Mouse (Mus musculus) E14TG2a.4 (cell line): ENCODE results near the gene Trim60.

ENCODE experiments used
- H3K27me3 ChIP-seq: 2 replicates; pipeline ENCODE4 v1.6.1; 2014; ENCODE audit warnings: low read length, control low read depth; ENCODE audit not compliant: insufficient read depth
- H3K36me3 ChIP-seq: 2 replicates; pipeline ENCODE4 v1.6.1; 2014; ENCODE audit warnings: low read length, control low read depth; ENCODE audit not compliant: insufficient read depth
- H3K4me1 ChIP-seq: replicated peaks from 2 replicates; pipeline ENCODE4 v1.6.1; 2014; ENCODE audit warnings: low read depth, low read length, control low read depth
- H3K4me3 ChIP-seq: replicated peaks from 2 replicates; pipeline ENCODE4 v1.5.1; 2014; ENCODE audit warnings: mild to moderate bottlenecking, low read length
- H3K9me3 ChIP-seq: 2 replicates; pipeline ENCODE4 v1.6.1; 2014; ENCODE audit warnings: low read length, control low read depth
- CTCF ChIP-seq: conservative IDR thresholded peaks from 2 replicates; pipeline ENCODE4 v1.5.1; 2014; ENCODE audit warnings: low read length
- NANOG ChIP-seq: IDR thresholded peaks from 2 replicates; pipeline ENCODE4 v1.6.1; 2014; ENCODE audit warnings: borderline replicate concordance, low read length, mixed read lengths
- POU5F1 ChIP-seq: IDR thresholded peaks from 2 replicates; pipeline ENCODE4 v1.6.1; 2014; ENCODE audit warnings: low read length, borderline replicate concordance

Gene Trim60

DNA sequence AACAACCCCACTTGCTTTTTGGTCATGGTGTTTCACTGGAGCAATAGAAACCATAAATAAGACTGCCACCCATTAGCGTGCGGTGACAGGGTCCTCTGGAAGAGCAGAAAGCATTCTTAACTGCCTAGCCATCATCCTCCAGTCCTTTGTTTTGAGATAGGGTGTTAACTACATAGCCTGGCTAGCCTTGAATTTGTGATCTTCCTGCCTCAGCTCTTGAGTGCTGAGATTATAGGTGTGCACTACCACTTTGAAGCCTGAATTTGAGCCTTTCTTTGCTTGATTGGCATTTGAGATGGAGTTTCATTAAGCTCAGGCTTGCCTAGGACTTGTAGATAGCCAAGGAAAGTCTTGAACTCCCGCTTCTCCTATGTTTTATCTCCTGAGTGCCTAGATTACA is 35.2 kb upstream of the Trim60 start:
- no peaks in the 10 kb centered on the region for H3K27me3 ChIP-seq
- TF ChIP-seq NANOG (peak; percentile 59; the same call in 1 of the 2 replicates), CTCF (no peak), POU5F1 (no peak)

DNA sequence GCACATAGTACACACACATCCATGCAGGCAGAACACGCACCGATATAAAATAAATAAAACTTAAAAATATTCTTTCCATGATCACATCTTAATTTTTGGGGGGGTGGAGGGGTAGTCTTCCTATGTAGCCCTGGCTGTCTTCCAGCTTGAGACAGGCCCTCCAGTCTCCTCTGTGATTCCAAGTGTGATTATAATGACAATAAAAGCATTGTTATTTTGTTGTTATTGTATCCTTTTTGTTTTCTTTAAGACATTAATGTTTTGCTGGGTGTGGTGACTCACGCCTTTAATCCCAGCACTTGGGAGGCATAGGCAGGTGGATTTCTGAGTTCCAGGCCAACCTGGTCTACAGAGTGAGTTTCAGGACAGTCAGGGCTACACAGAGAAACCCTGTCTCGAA is 29.4 kb upstream of the Trim60 start:
- Histone ChIP-seq H3K4me1 (peaks cover 67% of the 10 kb centered on the region), H3K9me3 (no peaks in the 10 kb centered on the region), H3K36me3 (no peaks in the 10 kb centered on the region), H3K27me3 (no peaks in the 10 kb centered on the region), H3K4me3 (no peak overlapping the region)
- TF ChIP-seq NANOG: no peak

More for the DNA sequence above, 35.2 kb upstream of the Trim60 start:
- Histone ChIP-seq H3K4me1 (peaks cover 59% of the 10 kb centered on the region), H3K9me3 (no peaks in the 10 kb centered on the region), H3K36me3 (no peaks in the 10 kb centered on the region), H3K4me3 (no peak overlapping the region; the same call in 1 of the 2 replicates)

DNA sequence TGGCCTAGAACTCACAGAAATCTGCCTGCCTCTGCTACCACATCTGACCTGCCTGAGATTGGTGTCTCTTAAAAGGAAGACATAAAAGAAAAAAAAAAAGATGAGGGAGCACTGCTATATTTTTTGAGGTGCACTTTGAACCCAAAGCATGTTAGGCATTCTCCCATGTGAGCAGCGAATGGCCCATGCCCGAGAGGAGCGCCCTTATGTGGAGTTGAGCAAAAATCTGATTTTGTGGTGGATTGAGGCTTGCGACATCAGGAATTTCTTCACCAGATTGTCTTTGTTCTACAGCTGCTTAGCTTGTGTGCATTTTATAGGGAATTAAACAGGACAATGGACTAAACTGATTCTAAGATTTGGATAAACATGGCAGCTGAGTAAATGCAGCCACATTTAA is 28.8 kb upstream of the Trim60 start:
- H3K4me3 ChIP-seq: no peak overlapping the region
- peaks cover 61% of the 10 kb centered on the region for H3K4me1 ChIP-seq
- TF ChIP-seq POU5F1: no peak
- no peak for TF ChIP-seq CTCF
- TF ChIP-seq NANOG: no peak
- H3K36me3 ChIP-seq: no peaks in the 10 kb centered on the region
- no peaks in the 10 kb centered on the region for H3K27me3 ChIP-seq
- no peaks in the 10 kb centered on the region for H3K9me3 ChIP-seq

DNA sequence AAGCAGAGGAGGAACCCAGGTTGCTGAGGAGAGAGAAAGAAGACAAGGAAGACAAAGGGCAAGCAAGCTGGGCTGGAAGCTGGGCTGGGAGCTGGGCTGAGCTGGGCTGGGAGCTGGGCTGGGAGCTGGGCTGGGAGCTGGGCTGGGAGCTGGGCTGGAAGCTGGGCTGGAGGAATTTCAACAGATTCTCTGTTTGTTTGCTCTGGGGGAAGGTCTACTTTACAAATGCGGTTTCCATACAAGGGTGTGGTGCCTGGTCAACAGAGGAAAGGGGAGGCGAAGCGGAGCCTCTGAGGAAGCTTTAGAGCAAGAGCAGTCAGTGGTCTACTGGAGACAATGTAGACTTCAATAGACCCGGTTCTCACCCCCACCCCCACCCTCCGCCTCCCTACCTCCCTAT is 28.2 kb upstream of the Trim60 start:
- no peaks in the 10 kb centered on the region for H3K36me3 ChIP-seq
- peak overlapping the region; percentile 71 for H3K4me3 ChIP-seq
- H3K9me3 ChIP-seq: no peaks in the 10 kb centered on the region
- peaks cover 59% of the 10 kb centered on the region for H3K4me1 ChIP-seq
- H3K27me3 ChIP-seq: no peaks in the 10 kb centered on the region
- peak; percentile 37; the same call in 1 of the 2 replicates for TF ChIP-seq NANOG
- TF ChIP-seq CTCF: no peak

DNA sequence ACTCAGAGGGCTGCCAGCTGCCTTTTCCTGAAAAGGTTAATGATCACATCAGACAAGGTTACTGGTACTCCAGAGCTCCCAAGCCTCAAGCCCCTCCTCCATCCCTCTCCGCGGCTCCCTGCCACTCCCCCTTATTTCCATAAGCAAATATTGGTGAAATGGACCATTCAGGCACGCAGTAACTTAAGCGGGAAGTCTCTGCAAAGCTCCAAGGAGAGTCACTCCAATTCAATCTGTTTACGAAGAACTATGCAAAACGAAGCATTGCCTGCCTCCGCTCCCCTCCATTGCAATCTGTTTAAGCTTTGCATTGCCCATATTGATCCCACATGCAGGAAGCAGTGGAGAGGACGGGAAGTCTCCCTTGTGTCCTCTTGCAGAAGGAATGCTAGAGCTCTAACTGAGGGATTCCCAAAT is 18.7 kb upstream of the Trim60 start, which contains the start of gene Apela:
Gene Apela, minus strand, starts transcription at position 220 of the 417 bp plus-strand sequence.
- H3K4me3 ChIP-seq: peak within 1 kb of the TSS; percentile 73
- TF ChIP-seq POU5F1: no peak
- no peak for TF ChIP-seq NANOG
- no peak for TF ChIP-seq CTCF

DNA sequence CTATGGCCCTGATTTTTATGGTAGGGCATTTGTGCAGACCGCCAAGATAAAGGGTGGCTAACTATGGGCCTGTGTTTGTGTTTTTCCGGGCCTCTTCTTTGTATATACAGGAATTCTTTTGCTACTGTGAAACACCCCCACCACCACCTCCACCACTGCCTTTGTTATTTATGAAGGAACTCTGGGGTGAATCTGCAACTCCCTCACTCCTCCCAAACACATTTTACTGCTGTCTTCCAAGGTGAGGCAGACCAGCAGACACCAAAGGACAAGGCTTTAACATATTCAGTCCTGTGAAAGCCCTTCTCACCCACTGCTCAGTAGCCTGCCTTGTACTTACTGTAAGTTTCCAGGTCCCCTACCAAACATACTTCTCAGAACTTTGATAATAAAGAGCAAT is 15.8 kb upstream of the Trim60 start:
- Histone ChIP-seq H3K4me1 (peaks cover 57% of the 10 kb centered on the region), H3K4me3 (peak overlapping the region; percentile 45), H3K9me3 (no peaks in the 10 kb centered on the region), H3K36me3 (0 out of 2 replicates have a peak, but pooled peaks cover 3% of the 10 kb centered on the region), H3K27me3 (no peaks in the 10 kb centered on the region)
- no peak for TF ChIP-seq NANOG
- no peak for TF ChIP-seq CTCF
- no peak for TF ChIP-seq POU5F1

More for the DNA sequence above, 18.7 kb upstream of the Trim60 start, which contains the start of gene Apela:
- Histone ChIP-seq H3K36me3 (0 out of 2 replicates have a peak, but pooled peaks cover 3% of the 10 kb centered on the region), H3K4me1 (peaks cover 44% of the 10 kb centered on the region), H3K27me3 (no peaks in the 10 kb centered on the region), H3K9me3 (peaks cover 4% of the 10 kb centered on the region; the same call in 1 of the 2 replicates)

DNA sequence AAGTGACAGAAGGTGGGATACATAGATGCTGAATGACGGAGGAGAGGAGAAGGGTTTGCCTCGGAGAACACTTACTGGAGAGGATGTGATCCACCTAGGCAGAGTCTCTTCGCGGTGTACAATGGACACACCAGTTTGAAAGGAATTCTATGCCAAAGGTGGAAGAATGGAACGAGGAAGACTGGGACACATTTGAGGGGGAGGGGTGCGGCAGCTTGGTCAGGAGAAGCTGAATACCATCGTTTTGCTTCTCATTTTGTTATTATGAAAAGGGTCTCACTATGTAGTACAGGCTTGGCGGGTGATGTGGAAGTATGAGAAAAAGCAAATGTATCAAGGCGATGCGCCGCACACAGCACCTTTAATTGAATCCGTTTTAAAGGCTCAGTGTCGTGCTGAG is 14.7 kb upstream of the Trim60 start:
- Histone ChIP-seq H3K36me3 (peaks cover 11% of the 10 kb centered on the region), H3K4me3 (peak overlapping the region; percentile 45), H3K9me3 (no peaks in the 10 kb centered on the region), H3K4me1 (peaks cover 59% of the 10 kb centered on the region), H3K27me3 (no peaks in the 10 kb centered on the region)
- TF ChIP-seq CTCF (no peak), POU5F1 (no peak), NANOG (no peak)

DNA sequence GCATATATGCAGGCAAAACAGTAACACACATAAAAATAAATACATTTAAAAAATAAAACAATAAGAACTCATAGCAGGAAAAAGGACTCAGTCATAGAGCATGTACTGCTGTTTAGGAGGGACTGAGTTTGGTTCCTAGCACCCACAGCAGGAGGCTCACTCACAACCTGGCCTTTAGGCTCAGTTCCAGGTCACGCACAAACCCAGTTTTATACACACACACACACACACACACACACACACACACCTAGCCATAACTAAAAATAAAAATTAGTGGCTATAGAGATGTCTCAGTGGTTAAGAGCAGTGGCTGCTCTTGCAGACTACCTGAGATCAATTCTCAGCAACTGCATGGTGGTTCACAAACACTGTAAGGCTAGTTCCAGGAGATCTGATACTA is 13.7 kb upstream of the Trim60 start:
- Histone ChIP-seq H3K4me1 (peaks cover 50% of the 10 kb centered on the region), H3K36me3 (peaks cover 15% of the 10 kb centered on the region), H3K4me3 (no peak overlapping the region)

DNA sequence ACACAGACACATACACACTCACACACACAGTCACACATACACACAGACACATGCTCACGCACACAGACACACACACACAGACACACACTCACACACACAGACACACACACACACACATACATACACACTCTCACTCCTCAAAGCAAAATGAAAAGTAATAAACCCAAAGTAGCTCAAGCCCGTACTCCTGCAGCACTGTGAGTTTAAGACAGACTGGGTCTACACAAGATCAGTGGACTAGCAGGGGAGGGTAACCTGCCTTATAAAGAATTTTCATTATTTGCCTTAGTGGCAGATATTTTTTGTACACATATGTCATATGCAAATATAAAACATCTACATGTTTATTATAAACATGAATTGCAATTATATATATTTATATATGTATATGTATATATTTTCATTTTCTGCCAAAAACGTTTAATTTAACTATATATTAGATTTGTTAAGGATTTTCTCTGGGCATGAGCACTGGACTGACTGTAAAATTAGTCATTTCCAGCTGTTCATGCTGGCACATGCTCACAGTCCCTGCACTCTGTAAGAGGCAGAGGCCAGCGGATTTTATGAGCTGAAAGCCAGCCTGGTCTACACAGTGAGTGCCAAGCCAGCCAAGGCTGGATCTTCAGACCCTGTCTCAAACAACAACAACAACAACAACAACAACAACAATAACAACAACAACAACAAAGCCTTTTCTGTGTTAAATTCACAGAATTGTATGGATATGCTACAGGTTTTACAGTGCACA is 12.5 kb upstream of the Trim60 start:
- no peak overlapping the region for H3K4me3 ChIP-seq
- TF ChIP-seq CTCF (no peak), POU5F1 (no peak), NANOG (no peak)
- H3K27me3 ChIP-seq: no peaks in the 10 kb centered on the region
- no peaks in the 10 kb centered on the region for H3K9me3 ChIP-seq
- H3K4me1 ChIP-seq: peaks cover 47% of the 10 kb centered on the region
- peaks cover 27% of the 10 kb centered on the region for H3K36me3 ChIP-seq

More for the DNA sequence above, 13.7 kb upstream of the Trim60 start:
- no peaks in the 10 kb centered on the region for H3K27me3 ChIP-seq
- H3K9me3 ChIP-seq: no peaks in the 10 kb centered on the region
- TF ChIP-seq CTCF (no peak), POU5F1 (no peak), NANOG (no peak)

DNA sequence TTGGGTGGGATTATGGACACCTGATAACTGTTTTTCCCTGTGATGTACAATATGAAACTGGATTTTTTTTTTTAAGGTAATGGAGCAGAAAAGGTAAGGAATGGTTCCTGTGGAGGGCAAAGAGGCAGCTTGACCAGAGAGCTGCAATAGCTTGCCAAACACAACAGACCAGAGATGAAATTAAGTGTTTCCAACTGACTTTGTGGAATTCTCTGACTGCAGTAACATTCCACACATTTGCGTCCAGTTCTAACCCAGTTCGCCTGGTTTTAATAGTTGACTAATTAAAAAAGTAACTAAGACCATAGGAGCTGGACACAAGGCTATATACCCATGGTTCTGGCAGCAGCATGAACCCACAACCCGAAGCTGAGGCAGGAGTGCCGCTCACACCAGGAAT is 11.4 kb upstream of the Trim60 start:
- H3K4me3 ChIP-seq: peak overlapping the region; percentile 41; the same call in 1 of the 2 replicates
- TF ChIP-seq NANOG: no peak
- TF ChIP-seq CTCF: no peak
- no peak for TF ChIP-seq POU5F1
- peaks cover 42% of the 10 kb centered on the region for H3K4me1 ChIP-seq
- no peaks in the 10 kb centered on the region for H3K9me3 ChIP-seq
- H3K27me3 ChIP-seq: no peaks in the 10 kb centered on the region
- H3K36me3 ChIP-seq: peaks cover 29% of the 10 kb centered on the region
